Mouse (Mus musculus): Measurements from ENCODE around the gene Adnp. TPM values are rescaled to one million over a fixed set of nuclear protein-coding genes. Genes with fewer than 3 reads are reported as not detected.
A peak's percentile ranks its signal among the peaks of the same experiment; 100 is the strongest.

Adnp gene
- polyA plus RNA-seq, 1 experiment from 2014 or later: 1.8 TPM

DNA sequence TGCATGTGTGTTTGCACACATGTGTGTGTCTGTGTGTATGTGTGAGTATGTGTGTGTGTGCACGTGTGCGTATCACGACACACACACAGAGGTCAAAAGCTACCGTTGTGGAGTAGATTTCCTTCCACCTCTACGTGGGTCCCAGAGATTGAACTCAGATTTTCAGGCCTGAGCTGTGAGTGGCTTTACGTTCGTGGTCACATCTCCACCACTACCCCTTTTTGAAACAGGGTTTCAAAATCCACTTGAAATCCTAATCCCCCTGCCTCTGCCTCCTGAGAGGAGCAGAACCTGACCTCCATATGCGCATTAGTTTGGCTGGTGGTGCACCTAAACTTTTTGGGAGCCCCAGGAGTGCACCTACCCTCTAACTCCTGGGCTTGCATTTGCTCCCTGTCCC, 57.7 kb downstream of the Adnp start:
- Histone ChIP-seq H3K27me3 (replicated peaks) (no peaks in the 10 kb centered on the region), H3K9ac (no peak overlapping the region), H3K4me1 (peaks cover 36% of the 10 kb centered on the region), H3K27ac (replicated peaks) (no peak overlapping the region), H3K4me2 (no peak overlapping the region), H3K36me3 (no peaks in the 10 kb centered on the region), H3K9me3 (no peaks in the 10 kb centered on the region), H3K4me3 (no peak overlapping the region)
- WGBS: 90% methylated on average over 8 of the region's 8 CpGs
- no peak for ATAC-seq (ENCODE audit: extremely low read depth, insufficient number of reproducible peaks, low FRiP score, low TSS enrichment)

DNA sequence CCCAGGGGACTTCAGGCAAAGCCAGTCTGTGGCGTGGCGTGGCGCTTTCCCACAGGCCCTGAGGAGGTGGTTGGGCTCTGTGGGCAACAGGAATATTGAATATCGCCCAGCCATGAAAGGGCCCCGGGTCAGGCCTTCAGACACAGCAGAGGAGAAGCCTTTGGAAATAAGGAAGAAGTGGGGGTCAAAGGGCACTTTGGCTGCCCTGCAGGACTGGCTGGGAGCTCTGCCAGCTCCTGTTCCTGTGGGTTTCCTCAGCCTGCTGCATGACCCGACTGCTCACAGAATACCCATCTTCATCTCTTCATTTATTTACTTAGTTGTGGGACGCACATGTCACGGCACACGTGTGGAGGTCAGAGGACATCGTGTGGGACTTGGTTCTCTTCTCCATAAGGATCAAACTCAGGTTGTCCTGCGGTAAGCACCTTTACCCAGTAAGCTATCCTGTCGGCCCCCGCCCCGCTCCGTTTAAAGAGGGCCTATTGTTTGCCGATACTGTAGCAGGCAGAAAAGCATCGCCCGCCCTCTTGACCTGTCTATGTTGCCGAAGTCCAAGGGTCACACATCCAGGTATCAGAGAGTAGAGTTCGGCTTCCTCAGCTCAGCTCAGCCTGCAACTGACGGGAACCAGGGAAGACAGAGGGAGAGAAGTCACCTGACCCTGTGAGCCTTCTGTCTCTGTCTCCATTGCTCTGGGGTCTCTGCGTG, 59.0 kb downstream of the Adnp start:
- no peak overlapping the region for H3K4me2 ChIP-seq
- H3K27ac ChIP-seq (replicated peaks): no peak overlapping the region
- 70% methylated on average over 22 of the region's 22 CpGs for WGBS
- no peak overlapping the region for H3K9ac ChIP-seq
- ATAC-seq (ENCODE audit: extremely low read depth, insufficient number of reproducible peaks, low FRiP score, low TSS enrichment): no peak
- H3K4me1 ChIP-seq: peaks cover 37% of the 10 kb centered on the region
- no peaks in the 10 kb centered on the region for H3K9me3 ChIP-seq
- H3K27me3 ChIP-seq (replicated peaks): no peaks in the 10 kb centered on the region
- no peaks in the 10 kb centered on the region for H3K36me3 ChIP-seq
- H3K4me3 ChIP-seq: no peak overlapping the region

DNA sequence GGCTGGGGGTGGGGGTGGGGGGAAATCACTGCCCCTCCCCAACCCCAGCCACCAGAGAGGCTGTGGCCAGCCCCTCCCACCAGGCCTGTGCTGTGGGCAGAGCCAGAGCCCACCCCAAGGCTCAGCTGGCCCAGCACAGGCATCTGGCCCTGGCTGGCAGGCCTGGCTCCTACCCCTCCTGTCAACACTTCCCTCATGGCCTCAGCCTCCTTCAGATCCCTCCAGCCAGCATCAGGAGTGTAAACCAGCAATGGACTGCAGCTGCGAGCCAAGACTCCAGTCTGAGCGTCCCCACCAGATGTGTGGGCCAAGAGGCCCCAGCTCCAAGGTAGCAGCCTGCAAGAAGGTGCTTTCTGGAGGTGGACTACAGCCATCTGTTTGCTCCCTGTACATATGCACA, 61.5 kb downstream of the Adnp start:
- H3K36me3 ChIP-seq: no peaks in the 10 kb centered on the region
- peak; percentile 67; the same call in 1 of the 2 replicates for ATAC-seq (ENCODE audit: extremely low read depth, insufficient number of reproducible peaks, low FRiP score, low TSS enrichment)
- H3K4me3 ChIP-seq: no peak overlapping the region
- peak overlapping the region; percentile 71 for H3K27ac ChIP-seq (replicated peaks)
- H3K4me1 ChIP-seq: peaks cover 37% of the 10 kb centered on the region
- 19% methylated on average over 2 of the region's 2 CpGs for WGBS
- peak overlapping the region; percentile 56; the same call in 1 of the 2 replicates for H3K9ac ChIP-seq
- no peaks in the 10 kb centered on the region for H3K9me3 ChIP-seq
- H3K4me2 ChIP-seq: no peak overlapping the region
- H3K27me3 ChIP-seq (replicated peaks): no peaks in the 10 kb centered on the region

DNA sequence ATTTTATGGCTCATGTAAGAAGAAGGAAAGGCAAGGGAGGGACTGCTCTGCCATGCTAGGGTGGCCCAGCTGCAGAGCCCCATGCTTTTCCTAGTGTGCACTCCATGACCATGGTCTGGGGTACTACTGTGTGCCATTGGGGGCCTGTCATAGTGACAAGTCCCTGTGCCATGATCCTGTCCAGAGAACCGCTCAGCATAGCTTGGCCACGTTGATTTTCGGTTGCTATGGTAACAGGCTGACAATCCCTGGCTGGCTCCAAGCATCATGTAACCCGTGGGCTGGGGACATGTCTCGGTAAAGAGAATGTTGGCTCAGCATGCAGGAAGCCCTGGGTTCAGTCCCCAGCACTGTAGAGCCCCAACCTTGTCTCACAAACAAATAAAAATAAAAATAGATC, 63.1 kb downstream of the Adnp start:
- H3K4me1 ChIP-seq: peaks cover 37% of the 10 kb centered on the region

DNA sequence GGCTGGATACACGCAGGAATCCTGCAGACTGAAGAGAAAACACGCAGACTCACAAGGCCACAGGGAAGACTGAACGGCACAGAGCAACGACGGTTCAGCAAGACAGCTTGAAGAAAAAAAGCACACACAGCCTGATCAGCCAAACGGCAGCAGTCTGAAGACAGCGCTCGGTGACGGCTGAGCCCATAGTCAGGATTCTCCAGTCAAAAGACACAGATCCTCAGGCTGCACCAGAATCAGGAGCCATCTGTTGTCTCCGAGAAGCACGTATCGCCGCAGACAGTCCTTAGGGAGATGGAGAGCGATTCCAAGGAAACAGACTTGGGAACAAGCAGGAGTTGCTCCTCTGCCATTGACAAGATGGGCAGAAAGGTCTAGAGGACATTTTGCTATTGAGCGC, 69.8 kb downstream of the Adnp start:
- no peak overlapping the region for H3K4me3 ChIP-seq
- H3K4me2 ChIP-seq: no peak overlapping the region
- H3K9ac ChIP-seq: no peak overlapping the region
- no peak for ATAC-seq (ENCODE audit: extremely low read depth, insufficient number of reproducible peaks, low FRiP score, low TSS enrichment)
- WGBS: 70% methylated on average over 15 of the region's 15 CpGs
- no peaks in the 10 kb centered on the region for H3K36me3 ChIP-seq
- H3K4me1 ChIP-seq: no peaks in the 10 kb centered on the region
- no peaks in the 10 kb centered on the region for H3K9me3 ChIP-seq
- no peak overlapping the region for H3K27ac ChIP-seq (replicated peaks)
- H3K27me3 ChIP-seq (replicated peaks): no peaks in the 10 kb centered on the region

More for the DNA sequence above, 63.1 kb downstream of the Adnp start:
- no peak overlapping the region for H3K4me2 ChIP-seq
- ATAC-seq (ENCODE audit: extremely low read depth, insufficient number of reproducible peaks, low FRiP score, low TSS enrichment): no peak
- no peak overlapping the region for H3K4me3 ChIP-seq
- no peaks in the 10 kb centered on the region for H3K27me3 ChIP-seq (replicated peaks)
- H3K27ac ChIP-seq (replicated peaks): no peak overlapping the region
- WGBS: 33% methylated on average over 5 of the region's 5 CpGs
- H3K9me3 ChIP-seq: no peaks in the 10 kb centered on the region
- no peaks in the 10 kb centered on the region for H3K36me3 ChIP-seq
- no peak overlapping the region for H3K9ac ChIP-seq

Small RNA genes within 50 kb of the gene (microRNA-seq; reads per million reads assigned to microRNA genes)
- not detected for gene Gm24561

Other genes with a start within 250 kb of the Adnp start
- 0.67 and 1.2 TPM in 2 replicates for gene Ripor3, start 196.5 kb downstream of the Adnp start, polyA plus RNA-seq (2015; fragmentation: Nextera tagmentation; extraction: Ambion mirVana)
- 7.3 and 7.8 TPM in 2 replicates for gene Pard6b, start 126.1 kb downstream of the Adnp start, polyA plus RNA-seq (2015; fragmentation: Nextera tagmentation; extraction: Ambion mirVana)
- gene Gm20716, start 23.3 kb upstream of the Adnp start, polyA plus RNA-seq (2015; fragmentation: Nextera tagmentation; extraction: Ambion mirVana): 11.7 and 12.3 TPM in 2 replicates
- 81.8 and 95.3 TPM in 2 replicates for gene Dpm1, start 23.5 kb upstream of the Adnp start, polyA plus RNA-seq (2015; fragmentation: Nextera tagmentation; extraction: Ambion mirVana)
- 4.2 and 4.4 TPM in 2 replicates for gene Mocs3, start 23.5 kb upstream of the Adnp start, polyA plus RNA-seq (2015; fragmentation: Nextera tagmentation; extraction: Ambion mirVana)
- gene Kcng1, start 74.6 kb upstream of the Adnp start, polyA plus RNA-seq (2015; fragmentation: Nextera tagmentation; extraction: Ambion mirVana): 0.90 and 0.97 TPM in 2 replicates